Mouse (Mus musculus): Measurements from ENCODE around the gene Dlgap1. TPM values are rescaled to one million over a fixed set of nuclear protein-coding genes. Genes with fewer than 3 reads are reported as not detected.

Dlgap1 gene
- polyA plus RNA-seq, 1 experiment from 2014 or later, result 0.33 TPM

- CTCF ChIA-PET, result no interaction called here
- ATAC-seq, result no peak
These were observed 772.8 kb downstream of the Dlgap1 start for GRCm38 (mm10) chr17:70741696-70742095.

GRCm38 (mm10) chr17:70744570-70745153 is 775.8 kb downstream of the Dlgap1 start:
- H3K27me3 ChIP-seq, result no peaks in the 10 kb centered on the region
- in situ Hi-C loops (cut with MboI; ENCODE audit: low pct_unique_long_range_greater_than_20kb), result loop anchor here (25.0 kb wide), 1 partner anchor 218 kb away; no protein-coding TSS in a partner anchor
- CTCF ChIA-PET, result interaction anchor here (1.3 to 1.5 kb wide), 2 partner anchors 11 to 99 kb away, joined by 3 read pairs; no protein-coding TSS in a partner anchor
- POLR2A ChIA-PET, result interaction anchor here (0.6 kb wide), 2 partner anchors 33 to 49 kb away, joined by 3 read pairs; no protein-coding TSS in a partner anchor
- no peak for TF ChIP-seq CTCF (IDR thresholded peaks at IDR 0.05)
- DNase-seq (ENCODE audit: low read depth, low spot score) (no peak), ATAC-seq (no peak)

More at GRCm38 (mm10) chr17:70741696-70742095, 772.8 kb downstream of the Dlgap1 start:
- no peak for DNase-seq (ENCODE audit: low read depth, low spot score)
- POLR2A ChIA-PET, result no interaction called here
- H3K27me3 ChIP-seq, result no peaks in the 10 kb centered on the region
- TF ChIP-seq CTCF (IDR thresholded peaks at IDR 0.05), result no peak
- in situ Hi-C loops (cut with MboI; ENCODE audit: low pct_unique_long_range_greater_than_20kb), result loop anchor here (25.0 kb wide), 1 partner anchor 221 kb away; no protein-coding TSS in a partner anchor

GRCm38 (mm10) chr17:70745385-70745784 is 776.5 kb downstream of the Dlgap1 start:
- in situ Hi-C loops (cut with MboI; ENCODE audit: low pct_unique_long_range_greater_than_20kb), result loop anchor here (25.0 kb wide), 1 partner anchor 217 kb away; no protein-coding TSS in a partner anchor
- no peaks in the 10 kb centered on the region for H3K27me3 ChIP-seq
- CTCF ChIA-PET, result interaction anchor here (0.6 to 2.1 kb wide), 5 partner anchors 10 to 98 kb away, joined by 3 to 8 read pairs (median 5); no protein-coding TSS in a partner anchor
- ATAC-seq (no peak), DNase-seq (ENCODE audit: low read depth, low spot score) (no peak)
- TF ChIP-seq CTCF (IDR thresholded peaks at IDR 0.05), result no peak
- POLR2A ChIA-PET, result no interaction called here

GRCm38 (mm10) chr17:70746379-70747079 is 777.7 kb downstream of the Dlgap1 start:
- CTCF ChIA-PET, result interaction anchor here (0.9 to 2.7 kb wide), 7 partner anchors 8 to 255 kb away, joined by 4 to 13 read pairs (median 5); partner anchors contain the start of gene Myom1
- no peaks in the 10 kb centered on the region for H3K27me3 ChIP-seq
- TF ChIP-seq CTCF (IDR thresholded peaks at IDR 0.05), result peak; percentile 66
- POLR2A ChIA-PET, result interaction anchor here (0.7 to 2.3 kb wide), 3 partner anchors 17 to 129 kb away, joined by 3 to 8 read pairs (median 3); no protein-coding TSS in a partner anchor
- in situ Hi-C loops (cut with MboI; ENCODE audit: low pct_unique_long_range_greater_than_20kb), result loop anchor here (25.0 kb wide), 1 partner anchor 216 kb away; no protein-coding TSS in a partner anchor
- ATAC-seq (peak; percentile 90), DNase-seq (ENCODE audit: low read depth, low spot score) (peak; percentile 92)

- in situ Hi-C loops (cut with MboI; ENCODE audit: low pct_unique_long_range_greater_than_20kb), result loop anchor here (25.0 kb wide), 1 partner anchor 214 kb away; no protein-coding TSS in a partner anchor
- DNase-seq (ENCODE audit: low read depth, low spot score) (no peak), ATAC-seq (no peak)
- ChIA-PET CTCF (interaction anchor here (0.7 to 2.7 kb wide), 10 partner anchors 10 to 254 kb away, joined by 3 to 13 read pairs (median 4); partner anchors contain the start of genes Myom1 and Tgif1), POLR2A (interaction anchor here (0.7 to 2.3 kb wide), 6 partner anchors 10 to 105 kb away, joined by 3 to 8 read pairs (median 4); partner anchors contain the start of gene Tgif1)
- no peak for TF ChIP-seq CTCF (IDR thresholded peaks at IDR 0.05)
- no peaks in the 10 kb centered on the region for H3K27me3 ChIP-seq
These were observed 779.0 kb downstream of the Dlgap1 start for GRCm38 (mm10) chr17:70747731-70748475.

GRCm38 (mm10) chr17:70748476-70748830 is 779.6 kb downstream of the Dlgap1 start:
- no peak for TF ChIP-seq CTCF (IDR thresholded peaks at IDR 0.05)
- POLR2A ChIA-PET, result interaction anchor here (0.9 to 2.3 kb wide), 4 partner anchors 10 to 105 kb away, joined by 3 to 8 read pairs (median 4); partner anchors contain the start of gene Tgif1
- H3K27me3 ChIP-seq, result no peaks in the 10 kb centered on the region
- DNase-seq (ENCODE audit: low read depth, low spot score) (no peak), ATAC-seq (no peak)
- in situ Hi-C loops (cut with MboI; ENCODE audit: low pct_unique_long_range_greater_than_20kb), result loop anchor here (25.0 kb wide), 1 partner anchor 214 kb away; no protein-coding TSS in a partner anchor
- CTCF ChIA-PET, result interaction anchor here (0.7 to 2.7 kb wide), 8 partner anchors 10 to 253 kb away, joined by 3 to 13 read pairs (median 4); partner anchors contain the start of genes Myom1 and Tgif1

GRCm38 (mm10) chr17:70748964-70749650 is 780.2 kb downstream of the Dlgap1 start:
- in situ Hi-C loops (cut with MboI; ENCODE audit: low pct_unique_long_range_greater_than_20kb), result loop anchor here (25.0 kb wide), 1 partner anchor 213 kb away; no protein-coding TSS in a partner anchor
- H3K27me3 ChIP-seq, result no peaks in the 10 kb centered on the region
- CTCF ChIA-PET, result interaction anchor here (1.2 to 2.7 kb wide), 4 partner anchors 11 to 88 kb away, joined by 3 to 13 read pairs (median 8); no protein-coding TSS in a partner anchor
- POLR2A ChIA-PET, result interaction anchor here (1.3 to 2.3 kb wide), 3 partner anchors 49 to 104 kb away, joined by 3 to 8 read pairs (median 3); partner anchors contain the start of gene Tgif1
- no peak for DNase-seq (ENCODE audit: low read depth, low spot score)
- no peak for ATAC-seq
- no peak for TF ChIP-seq CTCF (IDR thresholded peaks at IDR 0.05)

GRCm38 (mm10) chr17:70750236-70751160 is 781.6 kb downstream of the Dlgap1 start:
- no peak for TF ChIP-seq CTCF (IDR thresholded peaks at IDR 0.05)
- POLR2A ChIA-PET, result interaction anchor here (0.6 to 1.1 kb wide), 3 partner anchors 85 to 187 kb away, joined by 3 read pairs; no protein-coding TSS in a partner anchor
- ATAC-seq (no peak), DNase-seq (ENCODE audit: low read depth, low spot score) (no peak)
- in situ Hi-C loops (cut with MboI; ENCODE audit: low pct_unique_long_range_greater_than_20kb), result loop anchor here (5.0 kb wide), 2 partner anchors 43 to 102 kb away; partner anchors contain the start of gene Tgif1
- H3K27me3 ChIP-seq, result no peaks in the 10 kb centered on the region
- CTCF ChIA-PET, result interaction anchor here (1.2 kb wide), 1 partner anchor 43 kb away, joined by 3 read pairs; no protein-coding TSS in a partner anchor
